Mouse (Mus musculus) kidney, postnatal 25 days (tissue): ENCODE measurements around the gene Myoz2.
A peak's percentile ranks its signal among the peaks of the same experiment; 100 is the strongest.

ENCODE experiments used
- DNase-seq, 2 experiments: peaks; one replicate each; pipeline ENCODE4 v3.0.0; 2021; ENCODE audit warnings: mixed read lengths in 2 of 2

Gene Myoz2

GRCm38 (mm10) chr3:123034752-123035151 lies at the start of gene Myoz2:
Myoz2 (minus strand) TSS chr3:123035015.
- no peak for DNase-seq

- DNase-seq, result no peak
Observed at GRCm38 (mm10) chr3:123081665-123082064, 46.9 kb upstream of the Myoz2 start.

GRCm38 (mm10) chr3:123080943-123081342 lies 46.1 kb upstream of the Myoz2 start:
- peak in 1 of 2 experiments; percentile 49 for DNase-seq

- DNase-seq, result no peak
Observed at GRCm38 (mm10) chr3:123080017-123080725, 45.4 kb upstream of the Myoz2 start.

GRCm38 (mm10) chr3:123075759-123076158 lies 40.9 kb upstream of the Myoz2 start:
- no peak for DNase-seq

- no peak for DNase-seq
Observed at GRCm38 (mm10) chr3:123075034-123075433, 40.2 kb upstream of the Myoz2 start.

GRCm38 (mm10) chr3:123073351-123073750 lies 38.5 kb upstream of the Myoz2 start:
- no peak for DNase-seq

- DNase-seq, result no peak
Observed at GRCm38 (mm10) chr3:123072472-123072871, 37.7 kb upstream of the Myoz2 start.

GRCm38 (mm10) chr3:123070996-123071395 lies 36.2 kb upstream of the Myoz2 start:
- no peak for DNase-seq

- no peak for DNase-seq
Observed at GRCm38 (mm10) chr3:123066836-123067235, 32.0 kb upstream of the Myoz2 start.

- DNase-seq, result no peak
Observed at GRCm38 (mm10) chr3:123065466-123065865, 30.7 kb upstream of the Myoz2 start.

GRCm38 (mm10) chr3:123064186-123064585 lies 29.4 kb upstream of the Myoz2 start:
- DNase-seq, result no peak

GRCm38 (mm10) chr3:123061931-123062330 lies 27.1 kb upstream of the Myoz2 start:
- no peak for DNase-seq

- no peak for DNase-seq
Observed at GRCm38 (mm10) chr3:123058832-123059231, 24.0 kb upstream of the Myoz2 start.

GRCm38 (mm10) chr3:123054178-123054577 lies 19.4 kb upstream of the Myoz2 start:
- no peak for DNase-seq

GRCm38 (mm10) chr3:123053192-123053938 lies 18.6 kb upstream of the Myoz2 start:
- no peak for DNase-seq

- DNase-seq, result no peak
Observed at GRCm38 (mm10) chr3:123042308-123042707, 7.5 kb upstream of the Myoz2 start.

- DNase-seq, result no peak
Observed at GRCm38 (mm10) chr3:123033804-123034203, 1.0 kb downstream of the Myoz2 start.

- no peak for DNase-seq
Observed at GRCm38 (mm10) chr3:123025634-123026033, 9.2 kb downstream of the Myoz2 start.

- no peak for DNase-seq
Observed at GRCm38 (mm10) chr3:123024496-123025234, 10.2 kb downstream of the Myoz2 start.

- no peak for DNase-seq
Observed at GRCm38 (mm10) chr3:123018792-123019191, 16.0 kb downstream of the Myoz2 start.

GRCm38 (mm10) chr3:123013476-123013875 lies 21.3 kb downstream of the Myoz2 start:
- DNase-seq, result peak; percentile 42 to 74

GRCm38 (mm10) chr3:123009417-123009816 lies 25.4 kb downstream of the Myoz2 start:
- DNase-seq, result no peak

- DNase-seq, result no peak
Observed at GRCm38 (mm10) chr3:123007386-123007785, 27.4 kb downstream of the Myoz2 start.
